Mouse (Mus musculus): Measurements from ENCODE around the gene AC140267.1. TPM values are rescaled to one million over a fixed set of nuclear protein-coding genes. Genes with fewer than 3 reads are reported as not detected.

Gene AC140267.1
- polyA plus RNA-seq, 1 experiment from 2014 or later = not detected

DNA sequence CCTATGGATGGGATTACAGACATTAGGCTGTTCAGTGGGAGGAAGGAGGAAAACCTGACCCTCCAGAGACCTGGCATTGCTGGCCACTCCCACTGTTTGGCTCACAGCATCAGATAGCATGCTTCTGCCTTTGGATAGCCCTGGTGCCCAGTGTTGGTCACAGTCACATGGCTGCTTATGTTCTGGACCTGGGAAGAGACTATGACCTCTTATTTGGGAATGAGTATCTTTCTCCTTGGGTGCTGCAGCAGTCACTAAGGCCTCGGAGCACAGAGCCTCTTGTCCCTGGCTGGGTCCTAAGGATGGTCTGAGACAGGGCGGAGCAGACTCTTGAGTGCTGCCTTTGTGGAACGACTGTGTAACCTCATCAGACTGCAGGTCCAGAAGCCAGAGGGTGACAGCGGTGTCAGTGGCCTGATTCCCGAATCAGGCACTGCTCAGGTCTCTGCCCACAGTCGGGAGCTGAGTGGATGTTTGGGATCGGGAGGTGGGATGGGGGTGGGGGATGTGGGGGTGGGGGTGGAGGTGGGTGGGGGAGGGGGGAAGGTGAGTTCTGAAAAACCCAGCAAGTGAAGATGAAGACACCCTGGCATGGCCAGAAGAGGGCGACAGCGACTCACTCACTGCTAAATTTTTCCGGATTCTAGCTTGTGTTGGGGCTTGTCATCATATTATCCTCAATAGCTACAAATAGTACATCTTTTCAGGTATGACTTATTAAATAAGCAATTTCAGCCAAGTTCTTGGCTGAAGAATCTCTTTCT is 19.7 kb upstream of the AC140267.1 start:
- ATAC-seq = no peak
- H3K36me3 ChIP-seq = 0 out of 2 replicates have a peak, but pooled peaks cover 8% of the 10 kb centered on the region
- no peak overlapping the region for H3K4me2 ChIP-seq
- no peak overlapping the region for H3K27ac ChIP-seq
- peaks cover 25% of the 10 kb centered on the region for H3K27me3 ChIP-seq (replicated peaks)
- no peak overlapping the region for H3K4me3 ChIP-seq
- 16% methylated on average over 10 of the region's 10 CpGs for WGBS (ENCODE audit: insufficient replicate concordance)
- peaks cover 20% of the 10 kb centered on the region for H3K4me1 ChIP-seq
- H3K9me3 ChIP-seq (replicated peaks) = no peaks in the 10 kb centered on the region
- H3K9ac ChIP-seq = no peak overlapping the region

DNA sequence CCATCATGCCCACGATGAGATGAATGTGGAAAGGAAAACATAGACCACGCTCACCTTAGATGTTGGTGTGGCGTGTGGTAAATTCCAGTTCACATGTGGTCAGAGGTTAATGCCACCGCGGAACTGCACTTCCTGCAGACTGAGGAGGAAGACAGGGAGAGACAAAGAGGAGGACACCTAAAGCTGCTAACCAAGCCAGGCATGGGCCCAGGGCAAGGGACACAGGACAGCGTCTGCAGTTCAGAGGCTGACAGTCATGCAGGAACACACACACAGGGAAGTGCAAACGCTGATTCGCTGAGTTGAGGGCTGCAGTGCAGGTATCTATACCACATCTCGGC is 19.2 kb upstream of the AC140267.1 start:
- Histone ChIP-seq H3K4me2 (no peak overlapping the region), H3K9ac (no peak overlapping the region), H3K4me1 (peaks cover 20% of the 10 kb centered on the region), H3K36me3 (0 out of 2 replicates have a peak, but pooled peaks cover 4% of the 10 kb centered on the region), H3K27me3 (replicated peaks) (peaks cover 20% of the 10 kb centered on the region), H3K9me3 (replicated peaks) (no peaks in the 10 kb centered on the region), H3K4me3 (no peak overlapping the region), H3K27ac (no peak overlapping the region)
- WGBS (ENCODE audit: insufficient replicate concordance) = 38% methylated on average over 9 of the region's 9 CpGs
- ATAC-seq = no peak

DNA sequence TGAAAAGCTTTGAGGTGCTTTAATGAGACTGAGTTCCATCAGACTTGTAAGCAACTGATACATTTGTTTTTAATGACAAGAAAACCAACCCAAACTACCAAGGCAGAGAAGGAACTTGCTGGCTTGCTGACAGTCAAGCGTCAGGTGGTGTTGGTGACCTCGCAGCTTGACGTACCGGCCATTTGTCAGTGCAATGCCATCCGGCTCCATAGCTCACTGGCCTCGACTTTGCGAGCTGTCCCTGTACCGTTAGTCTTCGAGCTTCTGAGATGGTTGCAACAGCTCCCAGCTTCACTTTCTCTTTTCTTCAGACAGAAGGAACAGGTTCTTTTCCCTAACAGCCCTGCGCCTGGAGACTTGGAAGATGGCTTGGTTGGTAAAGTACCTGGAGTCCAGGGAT is 18.2 kb upstream of the AC140267.1 start:
- Histone ChIP-seq H3K36me3 (no peaks in the 10 kb centered on the region), H3K9me3 (replicated peaks) (no peaks in the 10 kb centered on the region), H3K4me1 (peaks cover 20% of the 10 kb centered on the region), H3K27me3 (replicated peaks) (peaks cover 10% of the 10 kb centered on the region), H3K4me3 (no peak overlapping the region), H3K4me2 (no peak overlapping the region), H3K9ac (no peak overlapping the region), H3K27ac (no peak overlapping the region)
- no peak for ATAC-seq
- WGBS (ENCODE audit: insufficient replicate concordance) = 74% methylated on average over 10 of the region's 10 CpGs

DNA sequence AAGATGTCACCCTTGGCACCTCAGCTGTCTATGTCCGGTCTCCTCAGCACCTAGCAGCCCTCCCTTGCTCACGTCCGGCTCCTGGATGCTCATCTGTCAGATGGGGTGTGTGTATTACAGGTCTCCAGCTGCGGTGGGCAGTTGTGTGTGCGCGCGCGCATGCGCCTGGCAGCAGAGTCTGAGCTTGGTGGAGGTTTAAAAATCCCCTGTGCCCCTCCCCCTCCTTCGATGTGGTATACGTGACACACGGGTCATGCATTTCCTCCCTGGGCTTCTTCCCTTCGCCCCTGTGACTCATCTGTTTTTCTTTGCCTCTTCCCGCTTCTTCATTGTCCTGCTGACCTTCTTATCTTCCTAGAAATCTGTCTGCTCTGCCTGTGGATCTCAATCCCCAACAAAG is 16.4 kb upstream of the AC140267.1 start:
- no peaks in the 10 kb centered on the region for H3K9me3 ChIP-seq (replicated peaks)
- H3K9ac ChIP-seq = no peak overlapping the region
- H3K27ac ChIP-seq = 0 out of 2 replicates have a peak overlapping the region, but pooled peaks have one; percentile 18
- no peaks in the 10 kb centered on the region for H3K27me3 ChIP-seq (replicated peaks)
- WGBS (ENCODE audit: insufficient replicate concordance) = 11% methylated on average over 14 of the region's 14 CpGs
- ATAC-seq = peak; percentile 42; the same call in 1 of the 2 replicates
- peak overlapping the region; percentile 27 for H3K4me2 ChIP-seq
- peaks cover 6% of the 10 kb centered on the region for H3K4me1 ChIP-seq
- H3K36me3 ChIP-seq = no peaks in the 10 kb centered on the region
- no peak overlapping the region for H3K4me3 ChIP-seq

DNA sequence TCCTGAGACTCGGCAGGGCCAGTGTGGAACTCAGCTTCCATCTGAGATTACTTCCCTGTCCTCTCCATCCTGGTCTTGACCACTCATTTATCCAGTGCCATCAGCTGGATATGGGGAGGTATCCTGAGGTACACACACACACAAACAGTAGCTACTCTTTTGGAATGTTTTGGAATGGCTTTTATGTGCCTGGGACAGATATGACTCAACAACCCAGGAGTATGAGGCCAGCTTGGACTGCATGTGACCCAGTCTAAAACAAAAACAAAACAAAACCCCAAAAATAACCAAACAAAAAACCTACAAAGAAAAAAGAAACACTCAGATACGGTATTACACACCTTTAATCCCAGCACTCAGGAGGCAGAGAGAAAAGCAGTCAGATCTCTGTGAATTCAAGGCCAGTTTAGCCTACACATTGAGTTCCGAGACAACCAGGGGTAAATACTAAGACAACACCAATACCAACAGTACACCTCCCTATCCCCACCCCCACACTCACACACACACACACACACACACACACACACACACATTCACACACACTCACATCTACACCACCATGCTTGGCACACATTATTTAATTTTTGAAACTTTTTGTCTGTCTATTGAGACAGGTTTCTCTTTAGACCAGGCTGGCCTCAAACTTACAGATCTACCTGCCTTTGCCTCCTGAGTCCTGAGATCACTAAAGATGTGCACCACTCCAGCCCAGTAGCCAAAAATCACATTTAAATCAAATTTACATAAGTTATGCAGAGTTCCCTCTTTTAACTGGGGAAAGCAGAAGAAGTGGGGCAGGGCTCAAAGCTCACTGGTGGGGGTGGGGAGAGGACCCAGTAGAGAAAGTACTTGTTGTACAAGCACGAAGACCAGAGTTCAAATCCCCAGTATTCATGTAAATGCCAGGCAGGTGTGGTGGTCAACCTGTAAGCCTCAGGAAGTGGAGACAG is 15.7 kb upstream of the AC140267.1 start:
- Histone ChIP-seq H3K4me3 (no peak overlapping the region), H3K27me3 (replicated peaks) (no peaks in the 10 kb centered on the region), H3K27ac (0 out of 2 replicates have a peak overlapping the region, but pooled peaks have one; percentile 18), H3K9ac (no peak overlapping the region), H3K9me3 (replicated peaks) (no peaks in the 10 kb centered on the region), H3K36me3 (no peaks in the 10 kb centered on the region), H3K4me1 (peaks cover 7% of the 10 kb centered on the region), H3K4me2 (peak overlapping the region; percentile 27)
- 52% methylated on average over 4 of the region's 4 CpGs for WGBS (ENCODE audit: insufficient replicate concordance)
- no peak for ATAC-seq

DNA sequence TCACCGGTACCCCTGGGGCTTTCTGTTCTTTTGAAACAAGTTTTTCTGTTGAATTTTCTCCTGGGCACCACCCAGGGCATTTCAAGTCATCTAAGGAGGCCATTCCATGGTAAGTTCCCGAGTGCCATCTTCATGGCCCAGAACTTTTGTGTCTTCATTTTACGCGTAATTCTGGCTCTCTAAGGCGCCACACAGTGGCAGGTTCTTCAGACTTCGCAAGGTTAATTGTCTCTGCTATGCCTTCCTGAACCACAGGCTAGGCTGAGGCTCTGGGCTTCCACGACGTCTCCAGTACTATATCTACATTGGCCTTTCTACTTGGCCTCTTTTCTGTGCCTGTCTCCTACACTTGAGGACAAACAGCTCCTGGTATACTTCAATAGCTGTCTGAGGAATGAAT is 14.6 kb upstream of the AC140267.1 start:
- WGBS (ENCODE audit: insufficient replicate concordance) = 51% methylated on average over 8 of the region's 8 CpGs
- peaks cover 14% of the 10 kb centered on the region for H3K4me1 ChIP-seq
- no peaks in the 10 kb centered on the region for H3K36me3 ChIP-seq
- H3K9me3 ChIP-seq (replicated peaks) = no peaks in the 10 kb centered on the region
- no peak overlapping the region for H3K4me3 ChIP-seq
- H3K27me3 ChIP-seq (replicated peaks) = no peaks in the 10 kb centered on the region
- H3K9ac ChIP-seq = no peak overlapping the region
- ATAC-seq = no peak
- H3K27ac ChIP-seq = no peak overlapping the region
- no peak overlapping the region for H3K4me2 ChIP-seq

DNA sequence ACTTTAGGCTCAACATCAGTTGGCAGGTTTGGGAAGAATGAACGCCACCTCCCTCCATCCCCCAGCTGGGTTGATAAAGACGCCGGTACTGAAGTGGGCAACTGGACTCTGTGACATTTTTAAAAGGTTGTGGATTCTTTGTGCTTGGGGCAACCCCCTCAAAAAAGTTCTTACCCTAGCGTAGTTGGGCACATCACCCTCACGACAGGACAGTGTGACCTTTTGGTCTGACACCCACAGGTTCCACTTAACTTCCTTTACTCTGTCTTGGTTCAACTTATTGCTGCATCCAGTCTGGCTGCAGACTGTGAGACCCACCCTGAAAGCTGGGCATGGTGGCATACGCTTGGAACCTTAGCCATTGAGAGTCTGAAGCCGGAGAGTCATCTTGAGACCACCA is 11.9 kb upstream of the AC140267.1 start:
- H3K4me2 ChIP-seq = no peak overlapping the region
- H3K27me3 ChIP-seq (replicated peaks) = no peaks in the 10 kb centered on the region
- H3K36me3 ChIP-seq = no peaks in the 10 kb centered on the region
- no peak for ATAC-seq
- peaks cover 14% of the 10 kb centered on the region for H3K4me1 ChIP-seq
- WGBS (ENCODE audit: insufficient replicate concordance) = 76% methylated on average over 7 of the region's 7 CpGs
- H3K27ac ChIP-seq = no peak overlapping the region
- no peak overlapping the region for H3K9ac ChIP-seq
- H3K9me3 ChIP-seq (replicated peaks) = no peaks in the 10 kb centered on the region
- no peak overlapping the region for H3K4me3 ChIP-seq

DNA sequence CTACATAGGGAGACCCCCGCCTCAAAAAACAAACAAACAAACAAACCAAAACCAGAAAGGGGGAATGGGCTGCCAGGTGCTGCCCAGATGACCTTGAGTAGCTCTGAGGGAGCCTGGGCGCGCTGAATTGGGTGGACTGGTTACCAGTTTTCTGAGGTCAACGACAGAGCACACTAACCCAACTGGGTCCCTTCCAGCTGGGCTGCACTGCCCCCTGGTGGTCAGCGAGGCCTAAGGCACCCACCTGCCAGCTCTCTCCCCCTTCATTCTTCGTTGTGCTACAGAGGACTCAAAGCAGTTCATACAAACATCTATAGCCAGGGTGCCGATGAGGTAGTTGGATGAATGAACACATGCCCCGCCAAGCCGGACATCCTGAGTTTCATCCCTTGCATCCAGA is 10.4 kb upstream of the AC140267.1 start:
- Histone ChIP-seq H3K9me3 (replicated peaks) (no peaks in the 10 kb centered on the region), H3K9ac (no peak overlapping the region), H3K27ac (no peak overlapping the region), H3K36me3 (no peaks in the 10 kb centered on the region), H3K4me2 (no peak overlapping the region), H3K4me1 (peaks cover 8% of the 10 kb centered on the region; the same call in 1 of the 2 replicates), H3K4me3 (no peak overlapping the region), H3K27me3 (replicated peaks) (no peaks in the 10 kb centered on the region)
- peak; percentile 69; the same call in 1 of the 2 replicates for ATAC-seq
- whole genome bisulfite sequencing (ENCODE audit: insufficient replicate concordance) = 11% methylated on average over 9 of the region's 9 CpGs

DNA sequence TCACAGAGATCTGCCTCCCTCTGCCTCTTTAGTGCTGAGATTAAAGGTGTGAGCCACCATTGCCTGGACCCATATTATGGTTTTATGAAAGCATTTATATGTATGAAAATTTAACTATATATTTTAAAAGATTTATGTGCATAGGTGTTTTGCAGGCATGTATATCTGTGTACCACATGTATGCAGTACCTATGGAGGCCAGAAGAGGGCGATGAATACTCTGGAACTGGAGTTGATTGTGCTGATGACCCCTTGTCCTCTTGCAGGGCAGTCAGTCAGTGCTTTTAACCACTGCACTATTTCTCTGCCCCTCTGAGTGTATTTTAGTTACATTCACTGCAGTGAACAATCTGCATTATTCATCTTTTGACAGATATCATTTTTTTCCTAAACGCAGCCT is 9.8 kb upstream of the AC140267.1 start:
- no peak overlapping the region for H3K4me3 ChIP-seq
- no peak overlapping the region for H3K27ac ChIP-seq
- H3K4me1 ChIP-seq = peaks cover 8% of the 10 kb centered on the region; the same call in 1 of the 2 replicates
- H3K9me3 ChIP-seq (replicated peaks) = no peaks in the 10 kb centered on the region
- no peaks in the 10 kb centered on the region for H3K36me3 ChIP-seq
- no peaks in the 10 kb centered on the region for H3K27me3 ChIP-seq (replicated peaks)
- H3K4me2 ChIP-seq = no peak overlapping the region
- H3K9ac ChIP-seq = no peak overlapping the region
- ATAC-seq = 0 out of 2 replicates have a peak, but pooled peaks have one; percentile 22
- 47% methylated on average over 2 of the region's 2 CpGs for WGBS (ENCODE audit: insufficient replicate concordance)

DNA sequence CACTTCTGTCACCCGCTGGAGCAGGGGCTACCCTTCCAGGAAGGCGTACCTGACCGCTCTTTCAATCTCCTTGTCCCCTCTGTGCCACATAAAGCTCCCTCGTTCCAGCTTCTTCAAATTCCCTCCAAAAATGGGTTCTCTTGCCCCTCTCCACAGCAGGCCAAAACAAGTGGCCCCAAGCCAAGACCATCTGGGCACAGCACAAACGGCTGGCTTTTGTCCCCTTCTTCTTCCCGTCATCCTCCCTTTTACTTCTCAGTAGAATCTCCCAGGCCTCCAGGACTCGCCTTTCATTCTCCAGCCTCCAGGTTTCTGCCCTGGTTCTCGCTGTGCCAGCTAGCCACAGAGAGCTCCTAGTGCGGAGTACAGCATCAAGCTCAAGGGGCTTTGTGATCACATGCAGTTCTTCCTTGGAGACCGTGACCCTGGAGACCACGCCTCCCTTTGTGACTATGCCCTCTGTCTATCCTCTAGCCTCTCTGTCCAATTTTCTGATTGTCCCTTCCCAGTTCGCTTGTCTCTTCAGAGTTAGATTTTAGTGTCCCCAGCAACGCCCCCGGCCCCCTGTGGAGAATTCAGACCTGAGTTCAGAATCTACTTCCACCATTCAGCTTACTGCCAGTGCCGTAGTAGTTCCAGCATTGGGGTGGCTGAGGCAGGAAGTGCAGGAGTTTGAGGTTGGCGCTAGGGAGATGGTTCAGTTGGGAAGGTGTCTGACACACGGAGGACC is 7.4 kb upstream of the AC140267.1 start:
- 72% methylated on average over 17 of the region's 17 CpGs for WGBS (ENCODE audit: insufficient replicate concordance)
- no peaks in the 10 kb centered on the region for H3K36me3 ChIP-seq
- no peak for ATAC-seq
- H3K27ac ChIP-seq = no peak overlapping the region
- H3K27me3 ChIP-seq (replicated peaks) = no peaks in the 10 kb centered on the region
- no peak overlapping the region for H3K4me2 ChIP-seq
- no peak overlapping the region for H3K4me3 ChIP-seq
- no peak overlapping the region for H3K9ac ChIP-seq
- no peaks in the 10 kb centered on the region for H3K9me3 ChIP-seq (replicated peaks)
- H3K4me1 ChIP-seq = peaks cover 23% of the 10 kb centered on the region

DNA sequence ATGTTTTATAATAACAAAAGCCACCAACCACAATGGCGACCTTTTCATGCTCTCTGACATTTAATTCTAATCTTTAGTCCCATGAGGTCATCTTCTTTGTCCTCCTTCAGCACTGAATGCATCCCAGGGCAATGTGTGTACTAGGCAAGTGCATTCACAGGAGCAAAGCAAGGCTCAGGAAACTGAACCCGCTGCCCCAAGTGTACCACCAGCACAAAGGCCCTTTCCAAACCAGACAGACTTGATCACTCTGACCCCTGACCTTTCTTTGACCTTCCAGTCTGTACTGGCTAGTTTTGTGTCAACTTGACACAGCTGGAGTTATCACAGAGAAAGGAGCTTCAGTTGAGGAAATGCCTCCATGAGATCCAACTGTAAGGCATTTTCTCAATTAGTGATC is 3.3 kb upstream of the AC140267.1 start:
- H3K4me3 ChIP-seq = no peak overlapping the region
- H3K9ac ChIP-seq = no peak overlapping the region
- H3K4me1 ChIP-seq = peaks cover 45% of the 10 kb centered on the region
- H3K27ac ChIP-seq = peak overlapping the region; percentile 31; the same call in 1 of the 2 replicates
- no peaks in the 10 kb centered on the region for H3K9me3 ChIP-seq (replicated peaks)
- 70% methylated on average over 2 of the region's 2 CpGs for WGBS (ENCODE audit: insufficient replicate concordance)
- no peaks in the 10 kb centered on the region for H3K27me3 ChIP-seq (replicated peaks)
- no peak overlapping the region for H3K4me2 ChIP-seq
- ATAC-seq = no peak
- H3K36me3 ChIP-seq = peaks cover 22% of the 10 kb centered on the region
